Mouse (Mus musculus) ES-Bruce4 (cell line): ENCODE measurements around the gene Ggact. TPM values are rescaled to one million over a fixed set of nuclear protein-coding genes. Genes with fewer than 3 reads are reported as not detected.

Experiments used
- H3K27ac ChIP-seq: 2 replicates; pipeline ENCODE4 v1.5.1; 2012; ENCODE audit warnings: low read length, inconsistent platforms; ENCODE audit not compliant: insufficient read depth
- H3K27me3 ChIP-seq: 2 replicates; pipeline ENCODE4 v1.6.1; 2012; ENCODE audit warnings: mild to moderate bottlenecking, low read length, inconsistent platforms; ENCODE audit not compliant: control insufficient read depth, poor library complexity, insufficient read depth, severe bottlenecking
- H3K36me3 ChIP-seq: 2 replicates; pipeline ENCODE4 v1.6.1; 2012; ENCODE audit warnings: inconsistent platforms, mild to moderate bottlenecking, low read length, moderate library complexity; ENCODE audit not compliant: control insufficient read depth, poor library complexity, insufficient read depth, severe bottlenecking
- H3K4me1 ChIP-seq: one replicate; pipeline ENCODE4 v1.8.1; 2011; ENCODE audit warnings: low read length; ENCODE audit not compliant: control insufficient read depth, insufficient read depth
- H3K4me3 ChIP-seq: 2 replicates; pipeline ENCODE4 v1.5.1; 2011; ENCODE audit warnings: low read depth, mild to moderate bottlenecking, low read length
- H3K9ac ChIP-seq: 2 replicates; pipeline ENCODE4 v1.6.1; 2012; ENCODE audit warnings: low read depth, mild to moderate bottlenecking, inconsistent platforms; ENCODE audit not compliant: poor library complexity, severe bottlenecking
- H3K9me3 ChIP-seq: replicated peaks from 2 replicates; pipeline ENCODE4 v1.6.1; 2012; ENCODE audit warnings: mild to moderate bottlenecking, low read length, inconsistent platforms; ENCODE audit not compliant: control insufficient read depth, poor library complexity, insufficient read depth, severe bottlenecking
- CTCF ChIP-seq: IDR thresholded peaks from one replicate; pipeline ENCODE4 v1.8.1; 2011; ENCODE audit warnings: low read depth, low read length
- EP300 ChIP-seq: IDR thresholded peaks from 2 replicates; pipeline ENCODE4 v1.6.1; 2011; ENCODE audit warnings: low read depth, low read length; ENCODE audit not compliant: insufficient read depth
- POLR2A ChIP-seq: IDR thresholded peaks from one replicate; pipeline ENCODE4 v1.8.1; 2011; ENCODE audit warnings: low read length; ENCODE audit not compliant: insufficient read depth
- polyA plus RNA-seq: library from polyadenylated mRNA; stranded (reverse); fragments of >200 nt; gene quantifications from 2 replicates; pipeline ENCODE4 v1.2.4, GENCODE M21; 2011; ENCODE audit warnings: low read depth; ENCODE audit not compliant: missing spikeins, insufficient read depth, insufficient read length

The Ggact gene
- polyA plus RNA-seq, 1 experiment = 11.7 TPM

DNA sequence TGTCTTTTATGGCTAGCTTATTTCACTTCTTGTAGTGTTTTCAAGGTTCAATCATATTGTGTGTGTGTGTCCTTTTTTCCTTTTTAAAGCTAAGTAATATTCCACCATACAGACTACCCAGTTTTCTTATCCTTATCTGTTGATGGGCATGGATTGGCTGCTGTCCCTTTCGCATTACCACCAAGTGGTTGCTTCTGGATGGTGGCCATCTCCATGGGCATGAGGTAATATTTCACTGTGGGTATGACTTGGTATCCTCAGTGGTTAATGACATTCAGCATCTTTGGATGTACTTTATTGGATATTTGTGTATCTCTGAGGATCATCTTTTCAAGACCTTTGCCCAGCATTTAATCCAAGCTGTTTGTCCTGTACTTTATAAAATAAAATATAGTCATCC lies 17.5 kb downstream of the Ggact start:
- no peak overlapping the region for H3K27ac ChIP-seq
- TF ChIP-seq EP300 (no peak), CTCF (no peak), POLR2A (no peak)

GRCm38 (mm10) chr14:122891470-122891968 lies 22.0 kb downstream of the Ggact start:
- Histone ChIP-seq H3K9me3 (no peaks in the 10 kb centered on the region), H3K27ac (no peak overlapping the region), H3K4me3 (no peak overlapping the region), H3K36me3 (no peaks in the 10 kb centered on the region), H3K9ac (no peak overlapping the region), H3K4me1 (no peaks in the 10 kb centered on the region), H3K27me3 (no peaks in the 10 kb centered on the region)
- no peak for TF ChIP-seq CTCF
- no peak for TF ChIP-seq POLR2A
- no peak for TF ChIP-seq EP300

More for the DNA sequence above, 17.5 kb downstream of the Ggact start:
- Histone ChIP-seq H3K4me1 (no peaks in the 10 kb centered on the region), H3K4me3 (no peak overlapping the region), H3K9ac (no peak overlapping the region), H3K36me3 (no peaks in the 10 kb centered on the region), H3K27me3 (no peaks in the 10 kb centered on the region), H3K9me3 (no peaks in the 10 kb centered on the region)

GRCm38 (mm10) chr14:122888480-122888872 lies 25.1 kb downstream of the Ggact start:
- H3K27ac ChIP-seq = no peak overlapping the region
- no peak overlapping the region for H3K9ac ChIP-seq
- no peak overlapping the region for H3K4me3 ChIP-seq
- no peaks in the 10 kb centered on the region for H3K9me3 ChIP-seq
- H3K27me3 ChIP-seq = no peaks in the 10 kb centered on the region
- H3K36me3 ChIP-seq = no peaks in the 10 kb centered on the region
- TF ChIP-seq CTCF (no peak), POLR2A (no peak), EP300 (no peak)
- H3K4me1 ChIP-seq = no peaks in the 10 kb centered on the region

DNA sequence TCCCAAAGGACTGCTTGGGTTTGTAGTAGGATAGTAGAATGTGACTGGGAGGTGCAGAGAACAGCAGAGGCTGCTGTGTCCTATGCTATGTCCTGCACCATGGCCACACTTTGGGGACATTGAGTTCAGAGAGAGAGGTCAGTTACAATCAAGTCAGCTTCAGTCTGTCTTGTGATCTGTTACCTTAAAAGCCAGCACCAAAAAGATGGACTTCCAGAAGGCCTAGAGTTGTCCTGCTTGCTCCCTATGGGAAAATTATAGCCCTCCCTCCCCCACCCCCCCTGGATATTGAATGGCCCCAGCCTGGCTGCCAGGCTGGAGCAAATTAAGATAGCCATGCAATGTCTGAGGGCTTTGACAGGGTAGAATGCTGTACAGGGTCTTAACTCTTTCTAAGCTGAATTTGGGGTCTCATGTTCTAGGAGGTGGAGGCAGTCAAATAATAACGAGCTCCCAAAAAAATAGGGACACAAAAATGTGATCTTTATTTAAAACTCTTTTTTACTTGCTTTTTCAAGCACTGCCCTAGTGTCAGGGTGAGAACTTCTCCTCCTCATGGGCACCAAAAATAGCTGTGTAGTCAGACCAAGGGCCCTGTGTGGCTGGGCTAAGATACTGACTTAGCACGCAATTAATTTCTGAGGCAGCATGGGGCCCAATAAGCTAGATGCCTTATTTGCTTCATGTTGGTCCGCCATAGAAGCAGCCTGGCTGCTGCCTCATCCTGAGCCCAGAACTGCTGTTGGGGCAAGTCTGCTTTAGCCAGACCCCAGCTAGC lies 25.7 kb downstream of the Ggact start:
- Histone ChIP-seq H3K4me1 (no peaks in the 10 kb centered on the region), H3K9me3 (no peaks in the 10 kb centered on the region), H3K4me3 (no peak overlapping the region), H3K9ac (no peak overlapping the region), H3K27me3 (no peaks in the 10 kb centered on the region), H3K36me3 (no peaks in the 10 kb centered on the region), H3K27ac (no peak overlapping the region)
- TF ChIP-seq POLR2A (no peak), EP300 (no peak), CTCF (no peak)

DNA sequence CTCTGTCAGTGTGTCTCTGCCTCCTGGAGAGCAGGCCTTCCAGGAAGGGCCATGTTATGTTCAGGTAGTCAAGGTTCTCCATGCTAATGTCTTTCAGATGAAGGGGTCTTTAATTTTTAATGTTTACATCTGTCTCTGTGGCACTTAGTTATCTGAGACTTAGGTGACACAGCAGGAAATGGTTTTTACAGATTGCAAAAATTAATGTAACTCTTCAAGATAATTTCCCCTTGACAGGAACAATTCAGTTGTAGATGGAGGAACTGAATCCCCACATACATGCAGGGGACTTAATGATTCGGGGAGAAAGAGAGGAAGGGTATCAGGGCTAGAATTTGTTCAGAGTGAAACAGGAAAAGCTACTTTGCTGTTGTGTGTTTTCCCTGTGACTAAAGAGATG lies 26.3 kb downstream of the Ggact start:
- Histone ChIP-seq H3K4me3 (no peak overlapping the region), H3K27me3 (no peaks in the 10 kb centered on the region), H3K4me1 (no peaks in the 10 kb centered on the region), H3K36me3 (no peaks in the 10 kb centered on the region), H3K27ac (no peak overlapping the region), H3K9ac (no peak overlapping the region), H3K9me3 (no peaks in the 10 kb centered on the region)
- TF ChIP-seq CTCF (no peak), EP300 (no peak), POLR2A (no peak)

DNA sequence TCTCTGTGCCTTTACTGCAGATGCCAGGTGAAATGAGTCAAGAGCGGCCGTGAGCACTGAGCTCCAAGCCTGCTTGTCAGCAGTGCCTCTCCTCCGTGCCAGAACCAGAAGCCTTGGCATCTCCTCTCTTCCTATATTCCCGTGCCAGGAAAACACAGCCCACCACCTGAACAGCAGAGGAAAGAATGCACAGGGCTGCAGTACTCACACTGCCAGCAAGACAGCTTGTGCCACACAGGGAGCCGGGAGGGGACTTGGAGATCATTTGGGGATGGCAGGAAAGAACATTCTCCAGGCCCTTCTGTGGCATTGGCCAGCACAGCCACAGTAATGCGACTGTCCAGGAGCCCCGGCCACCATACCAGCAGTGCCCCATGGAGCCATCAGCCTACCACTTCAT lies 27.7 kb downstream of the Ggact start:
- no peaks in the 10 kb centered on the region for H3K9me3 ChIP-seq
- H3K27ac ChIP-seq = no peak overlapping the region
- no peaks in the 10 kb centered on the region for H3K4me1 ChIP-seq
- TF ChIP-seq POLR2A = no peak
- no peak for TF ChIP-seq EP300
- no peak for TF ChIP-seq CTCF
- H3K36me3 ChIP-seq = no peaks in the 10 kb centered on the region
- H3K27me3 ChIP-seq = no peaks in the 10 kb centered on the region
- H3K9ac ChIP-seq = no peak overlapping the region
- no peak overlapping the region for H3K4me3 ChIP-seq
